Comparison of ENCODE assay signal across 10 mouse cellular contexts in genomic region chr5:128432422-128432821, GRCm38 (mm10). TPM values are rescaled to one million over a fixed set of nuclear protein-coding genes. Genes with fewer than 3 reads are reported as not detected.
DNase-seq lines count a peak whose midpoint lies in the region; ATAC-seq and TF ChIP-seq lines count a peak whose summit lies in the region.
"Had no signal": no experiment of that assay in that cellular context is flagged by ENCODE, and none has a peak within 500 bp of the region (broad histone marks: within the 10 kb centered on the region; RNA-seq: fewer than 3 reads in every experiment).

No protein-coding gene starts in this region.

- peaks cover 66% of the 10 kb centered on the region for H3K27me3 ChIP-seq in heart, embryonic 14.5 days (ENCODE audit: control insufficient read depth, insufficient read depth, low read length)
- peaks cover 81% of the 10 kb centered on the region for H3K27me3 ChIP-seq in hindbrain, embryonic 10.5 days (ENCODE audit: insufficient read depth, poor library complexity, severe bottlenecking)
- H3K27me3 ChIP-seq in midbrain, embryonic 13.5 days: peaks cover 75% of the 10 kb centered on the region

- peak overlapping the region; percentile 1 to 14; a peak in 1 of 4 replicates for H3K4me3 ChIP-seq in heart, embryonic 14.5 days (ENCODE audit: control insufficient read depth in 1 of 2, insufficient read depth in 1 of 2, low read depth in 1 of 2, low read length in 2 of 2)
- peak overlapping the region; percentile 77 to 81 for H3K4me3 ChIP-seq in ES-E14 (ENCODE audit: insufficient read depth in 1 of 2, low read depth in 1 of 2, low read length in 2 of 2, poor library complexity in 1 of 2, severe bottlenecking in 1 of 2)
- H3K4me3 ChIP-seq in hindbrain, embryonic 10.5 days: peak overlapping the region; percentile 59
- H3K4me3 ChIP-seq in midbrain, embryonic 13.5 days (replicated peaks): peak overlapping the region; percentile 50
- H3K4me3 ChIP-seq: erythroblast, embryonic 14.5 days had no signal

- H3K4me2 ChIP-seq in heart, embryonic 14.5 days (ENCODE audit: low read length): peak overlapping the region; percentile 23
- peak overlapping the region; percentile 85 for H3K4me2 ChIP-seq in midbrain, embryonic 13.5 days (replicated peaks)

- WGBS in heart, embryonic 14.5 days: 2% methylated on average over 31 of the region's 37 CpGs
- WGBS in hindbrain, embryonic 10.5 days: under 1% methylated on average over 37 of the region's 37 CpGs
- WGBS in midbrain, embryonic 13.5 days: under 1% methylated on average over 30 of the region's 37 CpGs

- no peaks in the 10 kb centered on the region for H3K9me3 ChIP-seq in heart, embryonic 14.5 days (ENCODE audit: control insufficient read depth, low read length)
- no peaks in the 10 kb centered on the region for H3K9me3 ChIP-seq in ES-E14 (ENCODE audit: control insufficient read depth, insufficient read depth, low read depth, low read length)
- H3K9me3 ChIP-seq in hindbrain, embryonic 10.5 days: no peaks in the 10 kb centered on the region
- no peaks in the 10 kb centered on the region for H3K9me3 ChIP-seq in midbrain, embryonic 13.5 days

- no peak for ATAC-seq in heart, embryonic 14.5 days (ENCODE audit: insufficient number of reproducible peaks, insufficient read depth, low FRiP score, low read depth)
- peak; percentile 27; the same call in 1 of the 2 replicates for ATAC-seq in midbrain, embryonic 13.5 days

- DNase-seq in heart, postnatal 36 days: no peak
- no peak for DNase-seq in ES-E14 (ENCODE audit: low read depth, low spot score)
- peak; percentile 31 for DNase-seq in hindbrain, embryonic 10.5 days (ENCODE audit: low spot score)
- DNase-seq in cerebellum, postnatal 14 days: no peak
- no peak for DNase-seq in frontal cortex, postnatal 25 days (ENCODE audit: low spot score in 2 of 2)
- no peak for DNase-seq in c-Kit-positive CD71-positive TER-119-positive erythroid progenitor cells, embryonic 14.5 days (ENCODE audit: low spot score)
- DNase-seq: adrenal gland, postnatal 25 days had no signal

- no peak overlapping the region for H3K27ac ChIP-seq in heart, embryonic 14.5 days (replicated peaks in 1 of 2; ENCODE audit: control insufficient read depth in 1 of 2, insufficient read depth in 1 of 2, low read depth in 2 of 2, low read length in 2 of 2)
- no peak overlapping the region for H3K27ac ChIP-seq in ES-E14 (ENCODE audit: insufficient read depth, low read depth, low read length, poor library complexity, severe bottlenecking)
- peak overlapping the region; percentile 69 for H3K27ac ChIP-seq in hindbrain, embryonic 10.5 days
- no peak overlapping the region for H3K27ac ChIP-seq in midbrain, embryonic 13.5 days

- H3K36me3 ChIP-seq in heart, embryonic 14.5 days (ENCODE audit: control insufficient read depth, insufficient read depth, low read length): no peaks in the 10 kb centered on the region
- no peaks in the 10 kb centered on the region for H3K36me3 ChIP-seq in ES-E14 (ENCODE audit: control insufficient read depth, insufficient read depth, low read length, poor library complexity, severe bottlenecking)
- H3K36me3 ChIP-seq in hindbrain, embryonic 10.5 days: no peaks in the 10 kb centered on the region
- no peaks in the 10 kb centered on the region for H3K36me3 ChIP-seq in midbrain, embryonic 13.5 days

- H3K4me1 ChIP-seq in heart, embryonic 14.5 days (ENCODE audit: control insufficient read depth in 2 of 2, insufficient read depth in 2 of 2, low read length in 2 of 2): no peaks in the 10 kb centered on the region
- no peaks in the 10 kb centered on the region; a peak in 1 of 4 replicates for H3K4me1 ChIP-seq in ES-E14 (ENCODE audit: control insufficient read depth in 2 of 2, insufficient read depth in 2 of 2, low read length in 2 of 2, poor library complexity in 1 of 2)
- H3K4me1 ChIP-seq in hindbrain, embryonic 10.5 days (replicated peaks): peaks cover 28% of the 10 kb centered on the region
- peaks cover 12% of the 10 kb centered on the region for H3K4me1 ChIP-seq in midbrain, embryonic 13.5 days (replicated peaks)

- in situ Hi-C loops in ES-E14 (cut with MboI; ENCODE audit: low sequenced_read_pairs in 2 of 2, unreplicated experiment in 2 of 2): no loop called here

- H3K9ac ChIP-seq in heart, embryonic 14.5 days (ENCODE audit: low read length): no peak overlapping the region
- peak overlapping the region; percentile 59; the same call in 1 of the 2 replicates for H3K9ac ChIP-seq in ES-E14 (ENCODE audit: insufficient read depth, low read depth, low read length, poor library complexity, severe bottlenecking)
- peak overlapping the region; percentile 59 for H3K9ac ChIP-seq in midbrain, embryonic 13.5 days (replicated peaks)

- intact Hi-C loops in heart, postnatal 36 days (cut with DNase I): no loop called here

TF ChIP-seq in ES-E14, 5 proteins besides CTCF, POLR2A, EP300 and RAD21:
- TF ChIP-seq HCFC1 (IDR thresholded peaks at IDR 0.05; ENCODE audit: borderline replicate concordance, insufficient read depth, low read length) (no peak), ZC3H11A (IDR thresholded peaks at IDR 0.05; ENCODE audit: borderline replicate concordance, low read depth, low read length) (no peak), ZNF384 (IDR thresholded peaks at IDR 0.05; ENCODE audit: low read depth, low read length) (no peak), CHD2 (IDR thresholded peaks at IDR 0.05; ENCODE audit: low read depth, low read length) (no peak), MAFK (IDR thresholded peaks at IDR 0.05; ENCODE audit: insufficient read depth, low read depth, low read length) (no peak)

RNA-seq across cellular contexts. Expression of gene Tmem132d, which starts 0.5 kb away (rescaled TPM):
- polyA plus RNA-seq in heart, embryonic 14.5 days (2014; fragmentation: Nextera tagmentation; extraction: Ambion mirVana): 0.03 TPM in 1 of 2 replicates, not detected in the other
- under 1 TPM; 0.03 to 0.08 TPM for total RNA-seq in heart, postnatal 36 days (2021)
- total RNA-seq in ES-E14 (2012; rRNA removed): 2.5 and 4.9 TPM in 2 replicates
- 0.36 and 0.54 TPM in 2 replicates for polyA plus RNA-seq in hindbrain, embryonic 10.5 days (2016; fragmentation: Nextera tagmentation; extraction: Ambion mirVana)
- 1.2 and 1.3 TPM in 2 replicates for polyA plus RNA-seq in midbrain, embryonic 13.5 days (2015; fragmentation: Nextera tagmentation; extraction: Ambion mirVana)
- total RNA-seq: adrenal gland, postnatal 25 days had no signal
- polyA plus RNA-seq: erythroblast, embryonic 14.5 days had no signal

Comparison
In these comparisons a context has a peak if more than half of its experiments do, and no peak if none do; other contexts are left out.
1. H3K4me3 ChIP-seq: peak in every context shown above with its lines; median percentile 79 in ES-E14; 59 in hindbrain, embryonic 10.5 days; 50 in midbrain, embryonic 13.5 days; 8 in heart, embryonic 14.5 days.